Mouse (Mus musculus): ENCODE data around the gene Olfr749.
"Not testable (repeated sequence)": the region's sequence is repeated elsewhere in the genome, so short reads cannot be mapped to it uniquely, and the experiment has no call there.

Gene Olfr749

GRCm38 (mm10) chr14:50744994-50745393 is at the start of gene Olfr749:
TSS of gene Olfr749 (minus strand) at chr14:50745094.
- no peak for DNase-seq (ENCODE audit: low spot score)

DNA sequence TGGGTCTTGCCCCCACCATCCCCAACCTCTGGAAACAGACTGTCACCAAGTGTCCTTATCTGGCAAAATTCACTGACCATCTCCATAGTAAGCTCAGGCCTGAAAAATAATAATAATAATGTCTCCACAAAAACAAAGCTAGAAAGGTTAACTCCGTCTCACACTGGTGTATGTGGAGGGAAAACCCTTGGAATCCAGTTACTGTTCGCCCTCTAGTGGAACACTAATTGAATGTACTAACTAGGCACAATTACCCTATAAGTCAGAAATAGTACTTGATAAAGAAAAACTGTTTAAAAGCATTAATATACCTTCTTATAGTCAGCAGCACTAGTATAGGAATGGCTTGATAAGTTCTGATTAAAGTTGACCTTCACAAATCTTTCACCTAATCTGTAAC is 43.3 kb upstream of the Olfr749 start:
- DNase-seq (ENCODE audit: low spot score) = no peak

DNA sequence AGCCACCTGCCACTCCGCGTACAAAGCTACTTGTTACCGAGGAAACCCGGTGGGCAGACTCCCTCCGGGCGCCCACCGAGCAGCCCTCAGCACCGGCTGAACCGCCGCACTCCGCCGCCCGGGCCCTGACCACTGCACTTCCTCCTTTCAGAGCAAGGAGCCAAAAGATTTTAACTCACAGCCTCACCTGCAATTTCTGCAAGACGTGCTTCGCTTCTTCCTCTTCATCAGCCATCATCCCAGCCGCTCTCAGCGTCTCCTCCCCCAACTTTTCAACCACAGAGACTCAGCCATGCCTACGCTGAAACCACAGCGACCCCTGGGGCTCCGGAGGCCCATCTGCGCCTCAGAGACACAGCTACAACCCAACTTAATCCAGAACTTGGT is 40.4 kb upstream of the Olfr749 start, which contains the start of gene Ttc5:
Gene Ttc5, minus strand, starts transcription at position 269 of the 387 bp plus-strand sequence.
- DNase-seq (ENCODE audit: low spot score) = peak; percentile 90

- DNase-seq (ENCODE audit: low spot score) = no peak
Measured at GRCm38 (mm10) chr14:50784391-50785250, 39.7 kb upstream of the Olfr749 start.

GRCm38 (mm10) chr14:50782166-50782565 is 37.3 kb upstream of the Olfr749 start:
- no peak for DNase-seq (ENCODE audit: low spot score)

DNA sequence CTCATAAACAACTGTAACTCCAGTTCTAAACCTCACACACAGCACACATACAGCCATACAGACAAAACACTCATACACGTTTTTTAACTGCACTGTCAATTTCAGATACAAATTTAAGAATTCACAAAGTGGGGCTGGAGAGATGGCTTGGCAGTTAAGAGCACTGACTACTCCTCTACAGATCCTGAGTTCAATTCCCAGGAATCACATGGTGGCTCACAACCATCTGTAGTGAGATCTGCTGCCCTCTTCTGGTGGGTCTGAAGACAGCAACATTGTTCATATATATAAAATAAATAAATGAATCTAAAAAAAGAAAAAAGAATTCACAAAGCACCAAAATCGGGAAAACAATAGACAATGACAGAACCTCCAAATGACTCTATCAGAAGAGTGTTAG is 26.4 kb upstream of the Olfr749 start:
- DNase-seq (ENCODE audit: low spot score) = no peak

GRCm38 (mm10) chr14:50765736-50766135 is 20.8 kb upstream of the Olfr749 start:
- DNase-seq (ENCODE audit: low spot score) = no peak

DNA sequence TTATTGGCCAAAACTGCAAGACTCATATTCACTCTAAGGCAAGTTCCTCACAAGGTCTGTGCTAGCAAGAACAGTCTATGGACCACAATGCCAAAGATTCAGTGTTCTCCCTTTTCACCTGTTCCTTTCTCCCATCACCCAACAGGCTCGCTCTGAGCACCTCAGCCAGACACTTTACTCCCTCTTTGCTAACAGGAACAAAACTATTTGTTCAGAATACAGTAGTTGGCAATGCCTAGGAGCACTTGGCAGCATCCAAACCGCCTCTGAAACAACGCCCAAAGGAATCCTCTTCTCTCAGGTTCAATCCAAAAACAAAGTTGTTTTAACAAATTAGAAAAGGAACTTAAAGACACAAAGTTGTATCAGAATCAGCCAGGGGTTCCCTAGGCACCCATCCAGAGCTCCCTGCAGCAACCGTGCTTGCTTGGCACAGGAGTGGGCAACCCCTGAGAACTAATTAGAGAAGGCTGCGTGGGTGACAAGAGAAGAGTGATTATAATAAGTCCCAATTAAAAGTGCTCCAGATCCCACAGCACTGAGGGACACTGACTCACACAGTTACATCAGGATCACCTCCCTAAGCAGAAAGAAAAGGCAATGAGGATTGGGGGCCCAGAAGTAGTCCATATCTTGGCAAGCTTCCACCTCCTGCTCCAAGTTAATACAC is 13.7 kb upstream of the Olfr749 start:
- DNase-seq (ENCODE audit: low spot score) = no peak

- no peak for DNase-seq (ENCODE audit: low spot score)
Measured at GRCm38 (mm10) chr14:50741584-50741983, 3.3 kb downstream of the Olfr749 start.

DNA sequence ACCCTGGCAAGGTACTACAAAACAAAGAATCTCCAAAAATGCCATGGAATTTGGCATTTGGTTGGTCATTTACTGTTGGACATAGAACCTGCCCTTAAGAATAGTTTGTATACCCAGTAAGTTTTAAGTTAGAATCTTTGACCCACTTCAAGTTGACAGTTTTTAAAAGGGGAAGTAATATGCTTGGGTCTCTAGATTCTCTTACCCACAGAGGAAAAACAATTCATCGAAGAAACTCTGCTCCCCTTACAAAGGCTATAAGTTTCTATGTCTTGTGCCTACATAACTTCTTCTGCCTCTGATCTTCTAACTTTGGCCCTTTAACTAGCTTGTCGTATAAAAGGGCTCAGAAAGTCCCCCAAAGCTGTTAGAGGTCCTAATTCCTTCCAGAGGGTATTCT is 4.6 kb downstream of the Olfr749 start:
- no peak for DNase-seq (ENCODE audit: low spot score)

- not testable (repeated sequence) for DNase-seq (ENCODE audit: low spot score)
Measured at GRCm38 (mm10) chr14:50722371-50722770, 22.5 kb downstream of the Olfr749 start.

GRCm38 (mm10) chr14:50719875-50720274 is 25.0 kb downstream of the Olfr749 start:
- not testable (repeated sequence) for DNase-seq (ENCODE audit: low spot score)

GRCm38 (mm10) chr14:50707073-50707472 is 37.8 kb downstream of the Olfr749 start, which contains the start of gene Olfr748:
TSS of gene Olfr748 (plus strand) at chr14:50707373.
- DNase-seq (ENCODE audit: low spot score) = no peak

DNA sequence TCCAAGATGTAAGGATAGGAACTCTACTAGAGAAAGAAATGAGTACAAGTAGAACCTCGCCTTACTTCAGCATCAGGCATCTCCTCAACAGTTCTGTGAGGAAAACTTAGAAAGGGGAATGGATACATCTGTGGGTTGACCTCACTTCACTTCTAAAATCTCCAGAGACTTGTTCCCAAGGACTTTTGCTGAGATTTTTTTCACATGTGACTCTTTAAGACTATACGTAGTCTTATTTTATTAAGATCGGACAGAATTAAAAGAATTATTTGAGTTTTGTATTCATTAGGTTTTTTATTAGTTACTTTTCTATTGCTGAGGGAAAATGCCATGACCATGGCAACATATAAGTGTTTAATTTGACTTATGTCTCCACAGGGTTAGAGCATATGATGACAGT is 51.8 kb downstream of the Olfr749 start, which contains the start of gene Olfr747:
Gene Olfr747, minus strand, starts transcription at position 101 of the 400 bp plus-strand sequence.
- no peak for DNase-seq (ENCODE audit: low spot score)

Data from ovary, postnatal 10 days (tissue).